Comparison of ENCODE assay signal across 14 mouse cellular contexts in the genomic region with DNA sequence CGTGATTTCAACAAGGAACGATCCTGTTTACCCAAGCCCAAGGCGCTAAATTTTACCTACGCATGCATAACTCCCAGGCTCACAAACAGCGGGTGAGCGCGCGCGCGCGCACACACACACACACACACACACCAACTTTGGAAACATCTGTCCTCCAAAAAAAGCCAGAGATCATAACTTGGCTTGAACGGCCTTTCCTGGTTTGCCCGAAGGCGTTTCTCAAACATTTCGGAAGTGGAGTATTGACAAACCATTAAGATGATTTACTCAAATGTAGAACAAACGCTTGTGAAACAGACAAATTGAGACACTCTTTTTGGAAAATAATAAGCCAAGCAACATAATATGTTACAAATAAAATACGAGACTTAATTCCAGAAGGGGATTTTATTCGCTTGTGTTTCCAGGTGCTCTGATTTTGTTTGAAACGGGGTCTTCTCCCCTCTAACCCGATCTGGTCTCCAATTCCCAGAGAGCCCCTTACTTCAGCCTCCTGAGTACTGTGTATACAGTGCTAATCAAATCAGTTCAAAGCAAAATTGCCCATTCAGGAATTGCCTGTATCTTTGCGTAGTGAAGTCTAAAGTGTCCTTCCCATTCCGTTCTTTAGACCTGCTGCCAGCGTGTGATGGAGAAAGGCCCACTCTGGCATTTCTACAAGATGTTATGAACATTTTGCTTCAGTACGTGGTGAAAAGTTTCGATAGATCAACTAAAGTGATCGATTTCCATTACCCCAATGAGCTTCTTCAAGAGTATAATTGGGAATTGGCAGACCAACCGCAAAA. TPM values are rescaled to one million over a fixed set of nuclear protein-coding genes. Genes with fewer than 3 reads are reported as not detected.
DNase-seq lines count a peak whose midpoint lies in the region; ATAC-seq lines count a peak whose summit lies in the region.
"Had no signal": no experiment of that assay in that cellular context is flagged by ENCODE, and none has a peak within 500 bp of the region (broad histone marks: within the 10 kb centered on the region; RNA-seq: fewer than 3 reads in every experiment).

No protein-coding gene starts in this region.

- no peaks in the 10 kb centered on the region for H3K36me3 ChIP-seq in heart, embryonic 11.5 days (ENCODE audit: control insufficient read depth, insufficient read depth, low read length)
- no peaks in the 10 kb centered on the region for H3K36me3 ChIP-seq in hindbrain, embryonic 16.5 days (ENCODE audit: control insufficient read depth, insufficient read depth, low read length)
- no peaks in the 10 kb centered on the region for H3K36me3 ChIP-seq in neural tube, embryonic 12.5 days
- H3K36me3 ChIP-seq: embryonic facial prominence, embryonic 15.5 days; limb, embryonic 15.5 days; stomach, embryonic 15.5 days had no signal

- intact Hi-C loops in heart, postnatal 14 days (cut with DNase I), result no loop called here
- intact Hi-C loops in left cerebral cortex, postnatal 10 days (cut with DNase I), result loop anchor here (5.0 kb wide), 1 partner anchor 667 kb away; no protein-coding TSS in a partner anchor

- no peak overlapping the region for H3K27ac ChIP-seq in heart, embryonic 11.5 days (ENCODE audit: low read depth, low read length)
- H3K27ac ChIP-seq in hindbrain, embryonic 16.5 days (ENCODE audit: low read depth, low read length), result peak overlapping the region; percentile 94
- no peak overlapping the region; the same call in 1 of the 2 replicates for H3K27ac ChIP-seq in neural tube, embryonic 12.5 days
- H3K27ac ChIP-seq: embryonic facial prominence, embryonic 15.5 days; heart, adult 2 months; limb, embryonic 15.5 days; stomach, embryonic 15.5 days had no signal

- H3K27me3 ChIP-seq in heart, embryonic 11.5 days (ENCODE audit: control insufficient read depth, insufficient read depth, low read length), result peaks cover 74% of the 10 kb centered on the region
- peaks cover 8% of the 10 kb centered on the region for H3K27me3 ChIP-seq in hindbrain, embryonic 16.5 days (replicated peaks; ENCODE audit: control insufficient read depth, insufficient read depth, low read length)
- peaks cover 69% of the 10 kb centered on the region for H3K27me3 ChIP-seq in neural tube, embryonic 12.5 days (replicated peaks)

- WGBS in heart, embryonic 11.5 days (ENCODE audit: insufficient replicate concordance), result 7% methylated on average over 27 of the region's 27 CpGs
- 4% methylated on average over 27 of the region's 27 CpGs for WGBS in hindbrain, embryonic 16.5 days
- WGBS in neural tube, embryonic 12.5 days, result 2% methylated on average over 27 of the region's 27 CpGs

- peaks cover 13% of the 10 kb centered on the region; the same call in 1 of the 2 replicates for H3K4me1 ChIP-seq in heart, embryonic 11.5 days (ENCODE audit: control insufficient read depth, insufficient read depth, low read length)
- peaks cover 21% of the 10 kb centered on the region for H3K4me1 ChIP-seq in hindbrain, embryonic 16.5 days (ENCODE audit: control insufficient read depth, insufficient read depth, low read depth, low read length)
- peaks cover 40% of the 10 kb centered on the region for H3K4me1 ChIP-seq in neural tube, embryonic 12.5 days

- no peak overlapping the region for H3K9ac ChIP-seq in heart, embryonic 11.5 days (ENCODE audit: low read depth, low read length)
- peak overlapping the region; percentile 72 for H3K9ac ChIP-seq in hindbrain, embryonic 16.5 days (ENCODE audit: low read depth, low read length)
- H3K9ac ChIP-seq in neural tube, embryonic 12.5 days, result peak overlapping the region; percentile 67
- H3K9ac ChIP-seq: embryonic facial prominence, embryonic 15.5 days; limb, embryonic 15.5 days; stomach, embryonic 15.5 days had no signal

- H3K4me3 ChIP-seq in heart, embryonic 11.5 days (ENCODE audit: low read depth, low read length), result peak overlapping the region; percentile 31; the same call in 1 of the 2 replicates
- H3K4me3 ChIP-seq in hindbrain, embryonic 16.5 days (ENCODE audit: low read length), result peak overlapping the region; percentile 56
- H3K4me3 ChIP-seq in neural tube, embryonic 12.5 days, result peak overlapping the region; percentile 48
- H3K4me3 ChIP-seq: heart, adult 2 months had no signal

- DNase-seq in heart, postnatal 14 days, result no peak
- peak; percentile 11 for DNase-seq in fat pad, adult 2 months (ENCODE audit: extremely low read depth, low read depth, low spot score)
- no peak for DNase-seq in T-cell, adult 2 months (ENCODE audit: low spot score)
- no peak for DNase-seq in left cerebral cortex, postnatal 10 days (ENCODE audit: extremely low spot score in 1 of 2, low spot score in 2 of 2)
- DNase-seq: heart, adult 2 months; kidney, postnatal 10 days; lung, postnatal 14 days had no signal

- H3K4me2 ChIP-seq in heart, embryonic 11.5 days, result peak overlapping the region; percentile 67
- peak overlapping the region; percentile 84 for H3K4me2 ChIP-seq in hindbrain, embryonic 16.5 days (ENCODE audit: low read length)
- peak overlapping the region; percentile 72 for H3K4me2 ChIP-seq in neural tube, embryonic 12.5 days (replicated peaks)

- H3K9me3 ChIP-seq in heart, embryonic 11.5 days (replicated peaks; ENCODE audit: control insufficient read depth, low read length), result no peaks in the 10 kb centered on the region
- no peaks in the 10 kb centered on the region for H3K9me3 ChIP-seq in hindbrain, embryonic 16.5 days (ENCODE audit: control insufficient read depth, low read length)
- H3K9me3 ChIP-seq in neural tube, embryonic 12.5 days, result no peaks in the 10 kb centered on the region
- H3K9me3 ChIP-seq: embryonic facial prominence, embryonic 15.5 days; limb, embryonic 15.5 days; stomach, embryonic 15.5 days had no signal

- no peak for ATAC-seq in heart, embryonic 11.5 days (replicated peaks; ENCODE audit: insufficient number of reproducible peaks, low FRiP score, low TSS enrichment)
- no peak for ATAC-seq in hindbrain, embryonic 16.5 days
- ATAC-seq in neural tube, embryonic 12.5 days (ENCODE audit: low FRiP score, low read depth), result no peak
- no peak for ATAC-seq in inflammation-experienced regulatory T-cells, adult 6 months

RNA-seq across cellular contexts. Expression of gene Gad2, which starts 2.4 kb away (rescaled TPM):
- polyA plus RNA-seq in heart, embryonic 11.5 days (2014; fragmentation: Nextera tagmentation; extraction: Ambion mirVana), result 0.03 and 0.07 TPM in 2 replicates
- total RNA-seq in heart, postnatal 14 days (2021), result not detected
- 41.1 and 42.3 TPM in 2 replicates for polyA plus RNA-seq in hindbrain, embryonic 16.5 days (2015; fragmentation: Nextera tagmentation; extraction: Ambion mirVana)
- polyA plus RNA-seq in neural tube, embryonic 12.5 days (2016; fragmentation: Nextera tagmentation; extraction: Ambion mirVana), result 36.7 and 45.5 TPM in 2 replicates
- under 1 TPM in 1 of 3 experiments, not detected in 2; 0.08 TPM for polyA plus RNA-seq in inflammation-experienced regulatory T-cells, adult 6 months (2017; shearing (Covaris generic))
- 10 to 100 TPM; 74.6 to 91.9 TPM for total RNA-seq in left cerebral cortex, postnatal 10 days (2021)
- total RNA-seq: heart, adult 2 months had no signal
- polyA plus RNA-seq: heart, adult 2 months had no signal

Comparison
In these comparisons a context has a peak if more than half of its experiments do, and no peak if none do; other contexts are left out.
1. RNA of gene Gad2, which starts 2.4 kb away (polyA plus RNA-seq): 41.1 to 42.3 TPM in hindbrain, embryonic 16.5 days and 36.7 to 45.5 TPM in neural tube, embryonic 12.5 days; 0.03 to 0.07 TPM in heart, embryonic 11.5 days and 0.08 TPM in inflammation-experienced regulatory T-cells, adult 6 months; every median in the first group is over 10 times any median in the second.
2. Peak in every context shown above with its lines, with median percentiles within 50 percentile points of each other: H3K4me2 ChIP-seq and H3K4me3 ChIP-seq.